Mouse (Mus musculus): Measurements from ENCODE around the gene Rabgap1l.

- no peak for TF ChIP-seq POLR2A (IDR thresholded peaks at IDR 0.05; ENCODE audit: low read depth, low read length)
- TF ChIP-seq CTCF (conservative IDR thresholded peaks at IDR 0.05; ENCODE audit: insufficient read depth, insufficient read length, low read depth, low read length): no peak
Observed at GRCm38 (mm10) chr1:160301156-160301555, 491.9 kb downstream of the Rabgap1l start.
